Mouse (Mus musculus): ENCODE measurements around the gene Snx21.

DNA sequence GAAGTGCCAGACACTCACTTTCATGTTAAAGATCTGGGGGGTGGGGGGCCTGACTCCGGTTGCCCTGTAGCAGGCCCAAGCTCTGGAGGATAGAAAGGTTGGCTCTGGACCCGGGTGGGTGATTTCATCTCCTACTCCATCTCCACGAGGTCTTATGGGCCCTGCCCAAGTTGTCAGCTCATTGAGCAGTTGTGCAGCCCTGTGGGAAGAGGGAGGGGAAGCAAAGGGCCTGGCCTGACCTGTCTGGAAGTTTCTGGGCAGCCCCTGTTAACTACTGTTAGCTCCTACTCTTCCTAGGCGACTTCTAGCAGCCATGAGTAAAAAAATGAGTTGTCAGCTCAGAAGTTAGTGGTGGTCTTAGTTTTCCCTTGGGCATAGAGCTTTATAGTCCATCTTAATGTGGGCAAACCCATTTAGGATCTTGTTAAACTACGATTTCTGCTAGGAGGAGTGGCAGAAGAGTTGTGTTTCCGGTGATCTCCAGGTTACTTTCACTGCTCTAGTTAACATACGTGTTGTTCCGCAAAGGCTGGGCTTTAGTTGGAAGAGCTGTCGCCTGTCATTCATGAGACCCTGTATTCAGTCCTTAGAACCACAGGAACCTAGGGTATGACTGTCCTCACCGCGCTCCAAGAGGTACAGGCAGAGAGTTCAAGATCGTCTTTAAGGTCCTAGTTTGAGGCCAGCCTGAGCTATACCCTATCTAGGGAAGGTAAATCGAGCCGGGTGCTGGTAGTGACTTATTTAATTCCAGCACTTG is 12.2 kb upstream of the Snx21 start:
- no peak for TF ChIP-seq POLR2A (IDR thresholded peaks at IDR 0.05; ENCODE audit: insufficient read depth, low read depth, low read length)
- TF ChIP-seq CTCF (IDR thresholded peaks at IDR 0.05; ENCODE audit: insufficient read depth, low read depth, low read length), result no peak
